Mouse (Mus musculus) heart, postnatal 0 days (tissue): ENCODE measurements at regions not wholly inside any gene's neighbourhood (a gene's known extent, or its start where the extent isn't known, plus 50 kb on each side); places are given as distances from the start of the nearest gene placed in this dataset.

Experiments
- CTCF ChIP-seq: IDR thresholded peaks from 2 replicates; pipeline ENCODE4 v1.5.1; 2016; ENCODE audit warnings: antibody characterized with exemption, control low read depth, low read depth
- EP300 ChIP-seq: IDR thresholded peaks from 2 replicates; pipeline ENCODE4 v1.6.1; 2016; ENCODE audit warnings: antibody characterized with exemption, low read depth

DNA sequence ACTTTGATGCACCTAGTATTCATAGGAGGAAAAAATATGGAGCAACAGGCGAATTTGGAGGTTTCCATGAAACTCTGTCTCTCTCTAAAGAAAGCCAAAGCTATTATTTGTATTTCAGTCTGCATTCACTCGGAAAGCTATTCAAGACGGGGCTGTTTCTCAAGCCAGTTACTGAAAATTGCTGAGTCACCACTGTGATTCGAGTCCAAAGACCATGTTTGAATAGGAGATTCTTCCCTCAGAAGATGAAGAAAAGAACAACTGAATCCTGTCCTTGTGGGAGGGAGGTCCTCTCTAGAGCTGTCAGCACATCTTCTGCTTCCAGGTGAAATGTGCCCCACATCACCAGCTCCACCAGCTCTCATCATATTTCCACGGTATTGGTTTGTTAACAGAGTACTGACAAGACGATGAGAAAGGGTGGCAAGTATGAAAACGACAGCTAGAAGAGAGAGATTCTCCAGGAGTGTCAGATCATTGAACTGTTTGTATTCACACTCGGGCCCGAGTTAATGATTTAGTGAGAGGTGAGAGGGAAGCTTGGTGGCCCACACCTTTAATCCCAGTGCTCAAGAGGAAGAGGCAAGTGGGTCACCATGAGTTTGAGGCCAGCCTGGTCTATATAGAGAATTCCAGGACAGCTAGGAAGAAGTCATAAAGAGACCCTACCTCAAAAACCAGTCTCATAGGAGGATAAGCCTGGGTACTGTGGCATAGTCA, 335.3 kb downstream of the Sox9 start:
- TF ChIP-seq CTCF (no peak), EP300 (no peak)
